Mouse (Mus musculus) monocyte, adult 59 days (primary cell): ENCODE data around the gene Olfr1261. TPM values are rescaled to one million over a fixed set of nuclear protein-coding genes. Genes with fewer than 3 reads are reported as not detected.

Experiments used
- total RNA-seq, 2 experiments: library from RNA; stranded (reverse); gene quantifications; one replicate each; pipeline ENCODE4 v1.2.4; 2023

Olfr1261 gene
- not detected for total RNA-seq

DNA sequence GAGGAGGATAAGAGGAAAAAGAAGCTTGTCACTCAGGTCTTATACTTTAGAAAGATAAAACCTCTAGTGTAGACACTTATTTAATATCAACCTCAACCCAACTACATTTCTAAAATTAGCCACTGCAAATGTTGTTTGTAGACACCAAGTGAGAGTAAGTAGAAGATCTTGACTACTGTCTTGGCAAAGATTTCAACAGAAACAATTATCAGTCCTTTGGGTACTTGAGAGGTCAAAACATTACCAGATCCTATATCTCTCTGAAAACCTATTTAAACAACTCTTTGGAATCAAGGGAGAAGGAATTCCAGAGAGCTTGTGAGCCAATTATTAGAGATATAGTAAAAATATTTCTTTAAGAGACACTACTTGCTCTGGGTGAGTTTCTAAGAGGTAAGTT, at the start of gene Olfr1261:
Olfr1261 (plus strand) TSS at position 301 of the 400 bp plus-strand sequence.

DNA sequence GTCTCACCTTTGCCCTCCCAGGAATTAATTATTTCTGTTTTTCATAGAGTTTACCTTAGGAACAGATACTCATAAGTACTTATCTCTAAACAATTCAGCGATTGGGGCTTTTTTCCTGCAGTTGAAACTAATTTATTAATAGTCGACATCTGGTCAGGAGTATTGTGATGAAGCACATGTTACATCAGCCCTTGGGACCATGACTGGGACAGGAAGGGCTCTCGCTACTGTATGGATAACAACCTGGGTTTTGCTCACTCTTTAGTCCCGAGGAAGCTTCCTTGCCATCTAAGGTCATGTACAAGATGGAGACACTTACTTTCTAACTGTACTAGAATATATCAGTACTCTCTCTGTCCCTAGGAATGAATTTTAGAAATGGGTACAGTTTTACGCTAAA, 42.5 kb upstream of the Olfr1261 start, which contains the start of gene Olfr1259:
Olfr1259 (minus strand) TSS at position 101 of the 400 bp plus-strand sequence.

GRCm38 (mm10) chr2:89974184-89974583, 16.8 kb upstream of the Olfr1261 start, which contains the start of gene Olfr1260:
TSS of gene Olfr1260 (plus strand) at chr2:89974340.

DNA sequence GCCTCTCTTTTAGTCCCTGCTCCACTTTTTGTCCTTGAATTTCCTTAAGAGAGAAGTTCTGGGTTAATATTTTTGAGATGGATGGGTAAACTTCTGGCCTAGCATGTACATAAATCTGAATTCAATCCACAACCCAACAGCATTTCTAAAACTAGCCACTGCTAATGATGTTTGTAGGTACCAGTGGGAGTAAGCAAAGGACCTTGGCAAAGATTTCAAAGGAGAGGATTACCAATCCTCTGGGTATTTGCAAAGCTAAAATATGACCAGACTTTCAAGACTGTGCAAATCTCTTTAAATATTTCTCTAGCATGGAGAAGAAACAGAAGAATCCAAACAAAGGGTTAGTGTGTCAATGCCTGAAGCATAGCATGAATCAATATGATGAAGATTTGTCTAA, 8.8 kb downstream of the Olfr1261 start, which contains the start of gene Olfr1262:
Olfr1262 (plus strand) TSS at position 301 of the 400 bp plus-strand sequence.

GRCm38 (mm10) chr2:90011831-90012230, 20.8 kb downstream of the Olfr1261 start, which contains the start of gene Olfr1263:
TSS of gene Olfr1263 (plus strand) at chr2:90012131.

GRCm38 (mm10) chr2:90025477-90025876, 34.5 kb downstream of the Olfr1261 start, which contains the start of gene Olfr1264:
TSS of gene Olfr1264 (minus strand) at chr2:90025577.

DNA sequence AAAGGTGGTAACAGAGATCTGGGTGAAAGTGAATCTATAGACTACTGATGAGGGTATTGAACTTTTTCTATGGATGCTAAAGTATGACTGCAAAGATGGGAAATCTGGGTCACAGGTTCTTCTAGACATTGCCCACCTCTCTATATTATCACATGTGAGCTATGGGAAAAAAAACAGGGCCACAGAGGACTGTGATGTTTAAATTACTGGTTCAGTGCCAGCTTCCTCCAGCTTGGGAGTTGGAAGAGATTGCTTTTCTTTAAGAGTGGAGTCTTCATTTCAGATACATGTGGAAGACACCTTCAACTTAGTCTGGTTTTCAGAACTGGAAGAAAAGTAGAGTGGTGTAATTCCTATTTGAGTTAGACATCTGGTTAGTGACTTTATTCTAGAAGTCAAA, 44.0 kb downstream of the Olfr1261 start, which contains the start of gene Olfr1265:
Olfr1265 (plus strand) TSS at position 301 of the 400 bp plus-strand sequence.

Other genes with a start within 250 kb of the Olfr1261 start
- gene Olfr1253, start 234.1 kb upstream of the Olfr1261 start, total RNA-seq: not detected
- not detected for gene Olfr1254, start 197.6 kb upstream of the Olfr1261 start, total RNA-seq
- gene Olfr1255, start 179.2 kb upstream of the Olfr1261 start, total RNA-seq: not detected
- gene Olfr1256, start 149.7 kb upstream of the Olfr1261 start, total RNA-seq: not detected
- not detected for gene Olfr48, start 143.0 kb upstream of the Olfr1261 start, total RNA-seq
- gene Olfr1257, start 112.8 kb upstream of the Olfr1261 start, total RNA-seq: not detected
- gene Olfr1258, start 63.9 kb upstream of the Olfr1261 start, total RNA-seq: not detected
- not detected for gene Olfr1259, start 42.6 kb upstream of the Olfr1261 start, total RNA-seq
- not detected for gene Olfr1260, start 16.9 kb upstream of the Olfr1261 start, total RNA-seq
- gene Olfr1262, start 8.9 kb downstream of the Olfr1261 start, total RNA-seq: not detected
- gene Olfr1263, start 20.9 kb downstream of the Olfr1261 start, total RNA-seq: not detected
- not detected for gene Olfr1264, start 34.4 kb downstream of the Olfr1261 start, total RNA-seq
- gene Olfr1265, start 44.1 kb downstream of the Olfr1261 start, total RNA-seq: not detected
- not detected for gene Olfr140, start 72.4 kb downstream of the Olfr1261 start, total RNA-seq
- not detected for gene Olfr1269, start 130.2 kb downstream of the Olfr1261 start, total RNA-seq
- not detected for gene Olfr32, start 151.1 kb downstream of the Olfr1261 start, total RNA-seq
- not detected for gene Olfr1270, start 161.9 kb downstream of the Olfr1261 start, total RNA-seq
- under 1 TPM; 0.33 to 0.50 TPM for gene Olfr1506, start 233.3 kb downstream of the Olfr1261 start, total RNA-seq